18 mouse cellular contexts compared by ENCODE assay signal in genomic region chr1:36054182-36054966, GRCm38 (mm10). TPM values are rescaled to one million over a fixed set of nuclear protein-coding genes. Genes with fewer than 3 reads are reported as not detected.
DNase-seq lines count a peak whose midpoint lies in the region; ATAC-seq and TF ChIP-seq lines count a peak whose summit lies in the region.
"Had no signal": no experiment of that assay in that cellular context is flagged by ENCODE, and none has a peak within 500 bp of the region (broad histone marks: within the 10 kb centered on the region; RNA-seq: fewer than 3 reads in every experiment).

No protein-coding gene starts in this region.

- no peak overlapping the region for H3K4me3 ChIP-seq in hindbrain, embryonic 14.5 days (replicated peaks; ENCODE audit: low read length)
- no peak overlapping the region for H3K4me3 ChIP-seq in hindbrain, embryonic 12.5 days
- no peak overlapping the region for H3K4me3 ChIP-seq in liver, embryonic 13.5 days (replicated peaks)
- H3K4me3 ChIP-seq in cerebellum, adult 2 months (replicated peaks; ENCODE audit: insufficient read depth, low read depth, low read length) = no peak overlapping the region
- H3K4me3 ChIP-seq: embryonic facial prominence, embryonic 12.5 days; forebrain, embryonic 15.5 days; midbrain, embryonic 12.5 days; neural tube, embryonic 12.5 days had no signal

- ATAC-seq in hindbrain, embryonic 14.5 days (ENCODE audit: low FRiP score) = no peak
- ATAC-seq in hindbrain, embryonic 12.5 days (ENCODE audit: low FRiP score) = no peak
- ATAC-seq in liver, embryonic 13.5 days (ENCODE audit: low read depth) = peak; percentile 90
- ATAC-seq: forebrain, embryonic 15.5 days had no signal

- peak; percentile 21 for DNase-seq in hindbrain, embryonic 14.5 days (ENCODE audit: low spot score)
- peak; percentile 15 to 47 for DNase-seq in urinary bladder, postnatal 4 days (ENCODE audit: low spot score in 2 of 2)
- DNase-seq in urinary bladder, adult 18-20 months (ENCODE audit: low spot score in 2 of 2) = no peak
- no peak for DNase-seq in liver, embryonic 13.5 days
- no peak for DNase-seq in lung, adult 18-20 months
- DNase-seq in lung, postnatal 14 days = no peak
- DNase-seq in cerebellum, adult 2 months = no peak
- DNase-seq: cerebellum, adult 8-10 months; gastrocnemius, postnatal 36 days; heart, postnatal 10 days; lung, embryonic 14.5 days; retina, postnatal 1 day; thymus, postnatal 14 days had no signal

- H3K9ac ChIP-seq in hindbrain, embryonic 14.5 days = no peak overlapping the region
- H3K9ac ChIP-seq in hindbrain, embryonic 12.5 days = no peak overlapping the region
- H3K9ac ChIP-seq in liver, embryonic 13.5 days = no peak overlapping the region
- H3K9ac ChIP-seq: embryonic facial prominence, embryonic 12.5 days; forebrain, embryonic 15.5 days; lung, embryonic 14.5 days; midbrain, embryonic 12.5 days; neural tube, embryonic 12.5 days had no signal

- 88% methylated on average over 9 of the region's 9 CpGs for WGBS in hindbrain, embryonic 14.5 days
- 84% methylated on average over 9 of the region's 9 CpGs for WGBS in hindbrain, embryonic 12.5 days
- 19% methylated on average over 9 of the region's 9 CpGs for WGBS in liver, embryonic 13.5 days (ENCODE audit: insufficient replicate concordance)
- WGBS in cerebellum, adult 2 months = 89% methylated on average over 9 of the region's 9 CpGs

- H3K27ac ChIP-seq in hindbrain, embryonic 14.5 days = no peak overlapping the region
- no peak overlapping the region for H3K27ac ChIP-seq in hindbrain, embryonic 12.5 days
- H3K27ac ChIP-seq in liver, embryonic 13.5 days = peak overlapping the region; percentile 55
- H3K27ac ChIP-seq in cerebellum, adult 2 months (ENCODE audit: insufficient read depth, low read length) = no peak overlapping the region
- H3K27ac ChIP-seq: embryonic facial prominence, embryonic 12.5 days; forebrain, embryonic 15.5 days; midbrain, embryonic 12.5 days; neural tube, embryonic 12.5 days had no signal

- no peak overlapping the region for H3K4me2 ChIP-seq in hindbrain, embryonic 14.5 days (replicated peaks)
- H3K4me2 ChIP-seq in hindbrain, embryonic 12.5 days (replicated peaks) = no peak overlapping the region
- 0 out of 2 replicates have a peak overlapping the region, but pooled peaks have one; percentile 4 for H3K4me2 ChIP-seq in liver, embryonic 13.5 days
- H3K4me2 ChIP-seq: embryonic facial prominence, embryonic 12.5 days; forebrain, embryonic 15.5 days; lung, embryonic 14.5 days; midbrain, embryonic 12.5 days; neural tube, embryonic 12.5 days had no signal

- H3K36me3 ChIP-seq in hindbrain, embryonic 14.5 days (replicated peaks; ENCODE audit: control insufficient read depth, insufficient read depth) = no peaks in the 10 kb centered on the region
- no peaks in the 10 kb centered on the region for H3K36me3 ChIP-seq in hindbrain, embryonic 12.5 days
- no peaks in the 10 kb centered on the region for H3K36me3 ChIP-seq in liver, embryonic 13.5 days
- H3K36me3 ChIP-seq: embryonic facial prominence, embryonic 12.5 days; forebrain, embryonic 15.5 days; midbrain, embryonic 12.5 days; neural tube, embryonic 12.5 days had no signal

- no peak for TF ChIP-seq POLR2A in cerebellum, adult 2 months (IDR thresholded peaks at IDR 0.05; ENCODE audit: borderline replicate concordance, insufficient read depth, low read length)

- no peaks in the 10 kb centered on the region for H3K4me1 ChIP-seq in hindbrain, embryonic 14.5 days (replicated peaks; ENCODE audit: control insufficient read depth, insufficient read depth, low read length)
- H3K4me1 ChIP-seq in hindbrain, embryonic 12.5 days = no peaks in the 10 kb centered on the region
- H3K4me1 ChIP-seq in liver, embryonic 13.5 days (replicated peaks) = peaks cover 28% of the 10 kb centered on the region
- no peaks in the 10 kb centered on the region for H3K4me1 ChIP-seq in cerebellum, adult 2 months (ENCODE audit: control insufficient read depth, insufficient read depth, low read length)
- H3K4me1 ChIP-seq: embryonic facial prominence, embryonic 12.5 days; forebrain, embryonic 15.5 days; midbrain, embryonic 12.5 days; neural tube, embryonic 12.5 days had no signal

- TF ChIP-seq CTCF in cerebellum, adult 2 months (IDR thresholded peaks at IDR 0.05; ENCODE audit: borderline replicate concordance, insufficient read depth, low read depth, low read length) = no peak

- H3K9me3 ChIP-seq in hindbrain, embryonic 14.5 days (ENCODE audit: control insufficient read depth, low read length) = no peaks in the 10 kb centered on the region
- H3K9me3 ChIP-seq in hindbrain, embryonic 12.5 days (replicated peaks) = no peaks in the 10 kb centered on the region
- H3K9me3 ChIP-seq in liver, embryonic 13.5 days (replicated peaks) = no peaks in the 10 kb centered on the region
- H3K9me3 ChIP-seq: embryonic facial prominence, embryonic 12.5 days; forebrain, embryonic 15.5 days; midbrain, embryonic 12.5 days; neural tube, embryonic 12.5 days had no signal

- H3K27me3 ChIP-seq in hindbrain, embryonic 14.5 days (ENCODE audit: control insufficient read depth, insufficient read depth, low read length) = no peaks in the 10 kb centered on the region
- no peaks in the 10 kb centered on the region for H3K27me3 ChIP-seq in hindbrain, embryonic 12.5 days
- H3K27me3 ChIP-seq in liver, embryonic 13.5 days = no peaks in the 10 kb centered on the region
- H3K27me3 ChIP-seq in cerebellum, adult 2 months (ENCODE audit: control insufficient read depth, insufficient read depth, low read length) = no peaks in the 10 kb centered on the region
- H3K27me3 ChIP-seq: embryonic facial prominence, embryonic 12.5 days; forebrain, embryonic 15.5 days; midbrain, embryonic 12.5 days; neural tube, embryonic 12.5 days had no signal

RNA-seq across cellular contexts. Expression of gene Hs6st1, which starts 13.8 kb away (rescaled TPM):
- 18.9 and 20.2 TPM in 2 replicates for polyA plus RNA-seq in hindbrain, embryonic 14.5 days (2014; fragmentation: Nextera tagmentation; extraction: Ambion mirVana)
- polyA plus RNA-seq in hindbrain, embryonic 12.5 days (2016; fragmentation: Nextera tagmentation; extraction: Ambion mirVana) = 20.5 and 22.0 TPM in 2 replicates
- 4.6 and 6.1 TPM in 2 replicates for polyA plus RNA-seq in liver, embryonic 13.5 days (2015; fragmentation: Nextera tagmentation; extraction: Ambion mirVana)
- 69.8 and 70.5 TPM in 2 replicates for polyA plus RNA-seq in cerebellum, adult 2 months (2012; rRNA removed)

Comparison
In these comparisons a context has a peak if more than half of its experiments do, and no peak if none do; other contexts are left out.
1. DNase-seq: peak in hindbrain, embryonic 14.5 days (single experiment) and urinary bladder, postnatal 4 days (2 of 2); none in urinary bladder, adult 18-20 months (0 of 2), liver, embryonic 13.5 days (single experiment), lung, adult 18-20 months (0 of 2), lung, postnatal 14 days (single experiment) and cerebellum, adult 2 months (0 of 2).